Mouse (Mus musculus) forebrain, embryonic 16.5 days (tissue): Measurements from ENCODE around the gene Srsf6. TPM values are rescaled to one million over a fixed set of nuclear protein-coding genes. Genes with fewer than 3 reads are reported as not detected.
A peak's percentile ranks its signal among the peaks of the same experiment; 100 is the strongest.

Experiments
- ATAC-seq: fragments of 200-750 bp; cut with Nextera tagmentation; 2 replicates; pipeline ENCODE4 v1.8.0; 2017; ENCODE audit warnings: mild to moderate bottlenecking, moderate library complexity
- H3K27ac ChIP-seq: fragments of 300-500 bp; sonication (generic); 2 replicates; pipeline ENCODE4 v1.5.1; 2014; ENCODE audit warnings: low read length, control low read depth
- H3K27me3 ChIP-seq: fragments of 300-500 bp; sonication (generic); replicated peaks from 2 replicates; pipeline ENCODE4 v1.6.1; 2014; ENCODE audit warnings: low read length; ENCODE audit not compliant: control insufficient read depth, insufficient read depth
- H3K36me3 ChIP-seq: fragments of 300-500 bp; sonication (generic); 2 replicates; pipeline ENCODE4 v1.6.1; 2014; ENCODE audit not compliant: control insufficient read depth, insufficient read depth
- H3K4me1 ChIP-seq: fragments of 300-500 bp; sonication (generic); replicated peaks from 2 replicates; pipeline ENCODE4 v1.6.1; 2014; ENCODE audit warnings: low read length; ENCODE audit not compliant: control insufficient read depth, insufficient read depth
- H3K4me2 ChIP-seq: fragments of 300-500 bp; sonication (generic); 2 replicates; pipeline ENCODE4 v1.6.1; 2014; ENCODE audit warnings: mild to moderate bottlenecking, low read length, control low read depth
- H3K4me3 ChIP-seq: fragments of 300-500 bp; sonication (generic); replicated peaks from 2 replicates; pipeline ENCODE4 v1.5.1; 2014; ENCODE audit warnings: mild to moderate bottlenecking, low read length, control low read depth
- H3K9ac ChIP-seq: fragments of 300-500 bp; sonication (generic); replicated peaks from 2 replicates; pipeline ENCODE4 v1.6.1; 2014; ENCODE audit warnings: low read depth, low read length, control low read depth
- H3K9me3 ChIP-seq: fragments of 300-500 bp; sonication (generic); 2 replicates; pipeline ENCODE4 v1.6.1; 2016; ENCODE audit warnings: low read length; ENCODE audit not compliant: control insufficient read depth
- WGBS: fragments of 180-500 bp; shearing (Covaris S2); extraction: QIAGEN DNeasy Blood & Tissue Kit; methylation state at CpG from one replicate; pipeline ENCODE4 v1.1.7; 2014; 5-methylcytosine and 5-hydroxymethylcytosine counted together
- polyA plus RNA-seq: library from polyadenylated mRNA; unstranded; fragments of >200 nt; fragmentation: Nextera tagmentation; extraction: Ambion mirVana; gene quantifications from 2 replicates; pipeline ENCODE4 v1.2.1, GENCODE M21; 2015

The Srsf6 gene
- polyA plus RNA-seq, 1 experiment from 2014 or later, result 155 TPM

DNA sequence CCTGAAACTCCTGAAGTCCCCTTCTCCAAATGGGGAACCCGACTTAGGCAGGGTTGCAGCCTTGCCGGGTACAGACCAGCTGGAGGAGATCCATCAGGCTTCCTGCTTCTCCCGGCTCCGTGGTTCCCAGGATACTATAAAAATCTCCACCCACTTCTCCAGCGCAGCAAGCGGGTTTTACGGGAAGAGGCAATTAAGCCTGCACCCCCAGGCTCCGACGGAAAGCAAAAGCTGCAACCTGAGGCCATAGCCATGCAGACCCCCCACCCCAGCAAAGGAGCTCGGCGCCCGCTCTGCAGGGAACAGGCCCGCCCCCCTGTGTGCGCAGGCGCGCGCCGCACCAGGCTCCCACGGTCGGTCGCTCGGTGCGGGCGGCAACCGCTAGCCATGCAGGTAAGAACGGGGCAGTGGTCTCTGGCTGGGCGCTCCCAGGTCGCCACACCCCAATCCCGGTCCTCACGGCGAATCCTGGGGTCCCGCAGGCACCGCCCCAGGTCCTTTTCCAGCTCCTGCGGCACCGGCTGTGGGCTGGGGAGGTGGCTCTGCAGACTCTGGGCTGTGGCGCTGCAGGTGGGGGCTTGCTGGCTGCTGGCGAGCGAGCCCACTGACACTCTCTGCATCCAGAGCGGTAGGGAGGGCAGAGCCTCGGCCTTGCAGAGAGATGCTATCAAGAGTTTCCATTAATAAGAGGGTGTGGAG lies 12.0 kb downstream of the Srsf6 start, which contains the start of gene L3mbtl1:
Gene L3mbtl1, plus strand, starts transcription at position 325 of the 699 bp plus-strand sequence.
- Histone ChIP-seq H3K9me3 (no peaks in the 10 kb centered on the region), H3K4me2 (peak within 1 kb of the TSS; percentile 57), H3K4me3 (peak within 1 kb of the TSS; percentile 59), H3K27ac (no peak within 1 kb of the TSS), H3K36me3 (peaks cover 13% of the 10 kb centered on the region), H3K4me1 (peaks cover 9% of the 10 kb centered on the region), H3K9ac (peak within 1 kb of the TSS; percentile 69), H3K27me3 (no peaks in the 10 kb centered on the region)
- WGBS, result under 1% methylated on average over 40 of the region's 40 CpGs
- ATAC-seq, result peak; percentile 86

DNA sequence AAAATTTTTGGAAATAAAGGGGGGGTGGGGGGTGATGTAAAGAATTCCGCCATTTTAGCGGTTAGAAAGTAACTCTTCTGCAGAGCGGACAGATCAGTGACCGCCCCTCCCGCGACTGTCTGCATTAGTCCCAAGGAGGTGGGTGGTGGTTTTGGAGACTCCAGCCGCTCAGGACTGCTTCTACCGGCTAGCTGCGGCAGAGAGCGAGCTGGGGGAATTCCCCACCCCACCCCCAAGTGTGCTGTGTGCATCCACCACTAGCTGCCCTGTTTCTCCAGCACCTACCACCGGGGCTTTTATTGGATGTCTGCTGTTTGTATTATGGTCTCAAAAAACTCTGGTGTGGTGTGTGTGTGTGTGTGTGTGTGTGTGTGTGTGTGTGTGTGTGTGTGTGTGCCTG lies 12.6 kb downstream of the Srsf6 start:
- ATAC-seq, result no peak
- H3K4me1 ChIP-seq, result peaks cover 9% of the 10 kb centered on the region
- H3K36me3 ChIP-seq, result peaks cover 8% of the 10 kb centered on the region
- H3K27ac ChIP-seq, result no peak overlapping the region
- peak overlapping the region; percentile 59 for H3K4me3 ChIP-seq
- H3K9ac ChIP-seq, result no peak overlapping the region
- peak overlapping the region; percentile 57 for H3K4me2 ChIP-seq
- H3K9me3 ChIP-seq, result no peaks in the 10 kb centered on the region
- no peaks in the 10 kb centered on the region for H3K27me3 ChIP-seq
- WGBS, result 4% methylated on average over 11 of the region's 11 CpGs

DNA sequence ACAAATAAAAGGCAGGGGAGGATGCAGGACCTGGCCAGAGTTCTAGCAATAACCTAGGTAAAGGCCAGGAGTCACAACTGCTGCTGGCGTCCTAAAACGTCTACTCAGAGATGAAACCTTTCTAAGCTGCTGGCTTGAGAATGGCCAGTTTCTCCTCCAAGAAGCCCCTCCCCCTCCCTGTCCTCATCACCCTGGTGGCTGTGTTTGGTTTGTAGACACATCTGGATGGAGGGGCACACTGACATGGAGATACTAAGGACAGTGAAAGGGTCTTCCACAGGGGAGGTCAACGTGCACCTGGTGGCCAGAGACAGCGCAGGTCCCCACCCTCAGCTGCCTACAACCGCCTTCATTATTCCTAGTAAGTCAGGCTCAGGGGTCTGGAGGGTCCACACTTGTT lies 15.6 kb downstream of the Srsf6 start:
- Histone ChIP-seq H3K27ac (no peak overlapping the region), H3K36me3 (no peaks in the 10 kb centered on the region), H3K4me3 (no peak overlapping the region), H3K27me3 (no peaks in the 10 kb centered on the region), H3K9me3 (no peaks in the 10 kb centered on the region), H3K4me1 (peaks cover 9% of the 10 kb centered on the region), H3K4me2 (no peak overlapping the region), H3K9ac (no peak overlapping the region)
- WGBS, result 83% methylated on average over 5 of the region's 5 CpGs
- ATAC-seq, result no peak

DNA sequence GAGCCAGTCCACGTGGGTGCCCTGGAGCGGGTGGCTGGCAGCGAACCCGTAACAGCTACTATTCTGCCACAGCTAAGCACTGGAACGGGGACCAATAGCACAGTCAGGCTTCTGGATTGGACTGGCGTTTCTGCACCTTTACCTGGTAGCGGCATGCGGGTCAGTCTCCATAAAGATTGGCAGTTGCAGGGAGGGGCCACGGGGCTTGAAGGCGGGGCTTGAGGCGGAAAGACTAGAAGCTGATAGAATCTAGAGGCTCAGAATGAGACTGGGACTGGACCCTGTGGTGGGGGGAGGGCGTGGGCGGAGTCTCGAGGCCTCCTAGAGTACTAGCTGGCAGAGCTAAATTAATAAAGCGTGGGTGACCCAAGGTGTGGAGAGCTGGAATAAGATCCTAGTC lies 16.4 kb downstream of the Srsf6 start:
- no peak for ATAC-seq
- H3K4me1 ChIP-seq, result peaks cover 5% of the 10 kb centered on the region
- H3K27me3 ChIP-seq, result no peaks in the 10 kb centered on the region
- H3K4me3 ChIP-seq, result no peak overlapping the region
- H3K9me3 ChIP-seq, result no peaks in the 10 kb centered on the region
- H3K27ac ChIP-seq, result no peak overlapping the region
- 33% methylated on average over 15 of the region's 15 CpGs for WGBS
- H3K4me2 ChIP-seq, result peak overlapping the region; percentile 28
- H3K36me3 ChIP-seq, result no peaks in the 10 kb centered on the region
- no peak overlapping the region for H3K9ac ChIP-seq

DNA sequence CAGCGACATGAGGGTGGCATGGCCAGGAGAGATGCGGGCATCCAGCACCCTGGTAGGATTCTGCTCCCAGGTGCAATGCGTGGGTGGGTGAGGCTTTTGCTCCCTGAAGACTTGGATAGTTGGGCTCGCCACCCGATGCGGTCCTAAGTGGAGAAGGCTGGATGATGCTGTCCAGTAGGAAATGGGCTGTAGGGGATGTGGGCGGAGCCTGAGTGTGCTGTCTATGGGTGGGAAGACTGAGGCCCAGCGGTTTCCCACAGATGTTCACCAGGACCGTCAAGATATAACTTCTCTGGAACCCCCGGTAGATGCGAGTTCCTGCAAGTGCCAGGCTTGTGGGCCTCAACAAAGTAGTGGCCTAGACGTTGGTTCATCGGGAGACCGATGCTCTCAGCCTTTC lies 16.9 kb downstream of the Srsf6 start:
- WGBS, result 58% methylated on average over 14 of the region's 14 CpGs
- Histone ChIP-seq H3K9me3 (no peaks in the 10 kb centered on the region), H3K27me3 (no peaks in the 10 kb centered on the region), H3K9ac (no peak overlapping the region), H3K4me2 (peak overlapping the region; percentile 28), H3K4me1 (0 out of 2 replicates have a peak, but pooled peaks cover 2% of the 10 kb centered on the region), H3K4me3 (no peak overlapping the region), H3K27ac (no peak overlapping the region), H3K36me3 (no peaks in the 10 kb centered on the region)
- no peak for ATAC-seq

DNA sequence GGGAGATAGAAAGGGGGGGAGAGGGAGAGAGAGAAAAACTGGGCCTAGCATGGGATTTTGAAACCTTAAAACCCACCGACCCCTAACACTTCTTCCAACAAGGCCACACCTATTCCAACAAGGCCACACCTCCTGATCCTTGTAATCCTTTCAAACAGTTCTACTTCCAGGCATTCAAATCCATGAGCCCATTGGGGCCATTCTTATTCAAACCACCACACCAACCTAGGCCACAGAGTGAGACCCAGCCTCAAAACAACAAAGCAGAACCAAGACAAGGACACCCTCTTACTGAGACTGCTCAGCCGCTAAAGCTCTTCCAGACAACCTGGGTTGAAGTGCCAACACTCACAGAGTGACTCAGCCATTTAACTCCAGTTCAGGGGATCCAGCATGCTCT lies 19.4 kb downstream of the Srsf6 start:
- Histone ChIP-seq H3K27me3 (no peaks in the 10 kb centered on the region), H3K4me1 (no peaks in the 10 kb centered on the region), H3K9me3 (no peaks in the 10 kb centered on the region), H3K9ac (no peak overlapping the region), H3K4me2 (no peak overlapping the region), H3K4me3 (no peak overlapping the region), H3K36me3 (no peaks in the 10 kb centered on the region), H3K27ac (no peak overlapping the region)
- 87% methylated on average over 2 of the region's 2 CpGs for WGBS
- ATAC-seq, result no peak

DNA sequence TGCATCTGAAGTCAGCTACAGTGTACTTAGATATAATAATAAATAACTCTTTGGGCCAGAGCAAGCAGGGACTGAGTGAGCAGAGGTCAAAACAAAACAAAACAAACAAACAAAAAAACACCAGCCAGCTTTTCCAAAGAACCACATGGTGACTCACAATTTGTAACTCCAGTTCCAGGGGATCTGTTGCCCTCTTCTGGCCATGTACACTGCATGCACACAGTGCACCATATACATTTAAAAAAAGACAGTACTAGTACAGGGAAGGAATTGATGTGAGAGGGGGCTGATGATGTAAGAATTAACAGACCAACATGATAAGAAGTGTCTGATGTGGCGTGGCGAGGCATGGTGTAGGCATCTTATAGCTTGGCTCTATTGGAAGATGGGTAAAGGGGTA lies 25.5 kb downstream of the Srsf6 start:
- 95% methylated on average over 2 of the region's 2 CpGs for WGBS
- Histone ChIP-seq H3K9ac (no peak overlapping the region), H3K9me3 (no peaks in the 10 kb centered on the region), H3K4me3 (no peak overlapping the region), H3K27ac (no peak overlapping the region), H3K4me1 (no peaks in the 10 kb centered on the region), H3K36me3 (no peaks in the 10 kb centered on the region), H3K27me3 (no peaks in the 10 kb centered on the region), H3K4me2 (no peak overlapping the region)
- ATAC-seq, result no peak

DNA sequence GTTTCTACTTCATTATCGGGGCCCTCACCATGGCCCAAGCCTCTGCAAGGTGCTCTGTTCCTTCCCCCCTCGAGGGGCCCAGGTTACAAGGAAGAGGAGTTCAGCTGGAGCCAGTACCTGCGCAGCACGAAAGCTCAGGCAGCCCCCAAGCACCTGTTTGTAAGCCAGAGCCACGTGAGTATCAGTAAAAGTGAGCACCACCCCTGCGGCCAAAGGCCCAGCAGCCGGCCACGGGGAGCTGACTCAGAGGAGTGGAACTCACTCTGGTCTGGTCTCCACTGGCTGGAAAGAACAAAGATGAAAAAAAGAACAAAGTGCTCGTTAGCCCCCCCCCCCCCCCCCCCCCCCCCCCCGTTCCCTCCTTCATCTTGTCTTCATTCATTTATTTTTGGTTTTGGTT lies 30.0 kb downstream of the Srsf6 start:
- no peaks in the 10 kb centered on the region for H3K36me3 ChIP-seq
- ATAC-seq, result no peak

DNA sequence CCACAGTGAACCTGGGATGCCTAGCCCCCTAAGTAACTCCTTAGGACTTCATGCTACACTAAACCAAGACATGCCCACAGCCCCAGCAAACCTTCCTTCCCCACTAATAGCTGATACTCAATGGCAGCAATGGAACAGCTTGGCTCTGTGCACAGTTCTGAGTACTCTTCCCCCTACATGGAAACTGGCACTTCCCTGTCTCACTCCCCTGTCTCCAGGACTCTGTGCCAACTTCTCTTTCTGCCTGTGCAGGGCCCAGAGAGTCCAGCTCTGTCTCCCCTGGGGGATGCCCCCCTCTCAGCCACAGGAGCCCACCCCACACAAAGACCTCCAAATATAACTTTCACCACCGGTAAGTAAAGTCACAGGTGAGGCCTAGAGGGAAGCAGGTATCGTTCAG lies 35.4 kb downstream of the Srsf6 start:
- Histone ChIP-seq H3K36me3 (no peaks in the 10 kb centered on the region), H3K27me3 (no peaks in the 10 kb centered on the region), H3K4me2 (no peak overlapping the region), H3K9me3 (no peaks in the 10 kb centered on the region), H3K9ac (no peak overlapping the region), H3K4me3 (no peak overlapping the region), H3K4me1 (no peaks in the 10 kb centered on the region), H3K27ac (no peak overlapping the region)
- 96% methylated on average over 2 of the region's 2 CpGs for WGBS
- ATAC-seq, result no peak

More for the DNA sequence above, 30.0 kb downstream of the Srsf6 start:
- H3K4me1 ChIP-seq, result no peaks in the 10 kb centered on the region
- no peak overlapping the region for H3K4me2 ChIP-seq
- no peak overlapping the region for H3K9ac ChIP-seq
- WGBS, result 68% methylated on average over 9 of the region's 10 CpGs
- H3K9me3 ChIP-seq, result no peaks in the 10 kb centered on the region
- H3K27me3 ChIP-seq, result no peaks in the 10 kb centered on the region
- H3K27ac ChIP-seq, result no peak overlapping the region
- H3K4me3 ChIP-seq, result no peak overlapping the region

DNA sequence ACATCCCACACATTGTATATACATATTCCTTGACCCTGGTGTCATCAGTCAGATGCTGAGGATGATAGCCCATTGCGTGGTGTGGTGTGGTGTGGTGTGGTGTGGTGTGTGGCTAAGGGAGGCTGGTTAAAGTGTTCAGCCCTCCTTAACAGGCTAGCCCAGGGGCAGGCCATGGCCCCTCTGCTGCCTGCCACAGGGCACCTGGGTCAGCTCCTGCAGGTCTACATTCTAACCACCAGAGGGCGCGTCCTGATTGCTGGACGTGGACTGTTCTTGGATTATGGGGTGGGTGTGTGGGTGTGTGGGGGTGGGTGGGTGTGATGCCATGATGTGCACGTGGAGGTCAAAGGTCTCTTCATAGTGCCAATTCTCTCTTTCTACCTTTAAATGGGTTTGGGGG lies 37.0 kb downstream of the Srsf6 start:
- ATAC-seq, result no peak
- no peaks in the 10 kb centered on the region for H3K27me3 ChIP-seq
- H3K36me3 ChIP-seq, result no peaks in the 10 kb centered on the region
- H3K4me1 ChIP-seq, result peaks cover under 1% of the 10 kb centered on the region
- H3K9me3 ChIP-seq, result no peaks in the 10 kb centered on the region
- no peak overlapping the region for H3K4me2 ChIP-seq
- H3K27ac ChIP-seq, result no peak overlapping the region
- 12% methylated on average over 5 of the region's 5 CpGs for WGBS
- H3K4me3 ChIP-seq, result no peak overlapping the region
- H3K9ac ChIP-seq, result no peak overlapping the region
